Mouse (Mus musculus) lung, embryonic 14.5 days (tissue): ENCODE results near the gene Tcf7l2. TPM values are rescaled to one million over a fixed set of nuclear protein-coding genes. Genes with fewer than 3 reads are reported as not detected.
A peak's percentile ranks its signal among the peaks of the same experiment; 100 is the strongest.

ENCODE experiments used
- ATAC-seq: fragments of 200-750 bp; cut with Nextera tagmentation; 2 replicates; pipeline ENCODE4 v1.8.0; 2017; ENCODE audit warnings: mild to moderate bottlenecking, moderate TSS enrichment, moderate library complexity; ENCODE audit not compliant: insufficient read depth
- DNase-seq: peaks from one replicate; pipeline ENCODE4 v3.0.0-alpha.2; 2015
- H3K27ac ChIP-seq: fragments of 300-500 bp; sonication (generic); 2 replicates; pipeline ENCODE4 v1.5.1; 2014; ENCODE audit warnings: low read depth, mild to moderate bottlenecking, moderate library complexity
- H3K27me3 ChIP-seq: fragments of 300-500 bp; sonication (generic); 2 replicates; pipeline ENCODE4 v1.6.1; 2014; ENCODE audit warnings: low read length, control low read depth; ENCODE audit not compliant: insufficient read depth
- H3K36me3 ChIP-seq: fragments of 300-500 bp; sonication (generic); 2 replicates; pipeline ENCODE4 v1.6.1; 2014; ENCODE audit warnings: control low read depth; ENCODE audit not compliant: insufficient read depth
- H3K4me1 ChIP-seq: fragments of 300-500 bp; sonication (generic); 2 replicates; pipeline ENCODE4 v1.6.1; 2014; ENCODE audit warnings: antibody characterized with exemption, control low read depth; ENCODE audit not compliant: insufficient read depth
- H3K4me2 ChIP-seq: fragments of 300-500 bp; sonication (generic); 2 replicates; pipeline ENCODE4 v1.6.1; 2014; ENCODE audit warnings: mild to moderate bottlenecking
- H3K4me3 ChIP-seq: fragments of 300-500 bp; sonication (generic); 2 replicates; pipeline ENCODE4 v1.5.1; 2014; ENCODE audit warnings: low read depth, low read length
- H3K9ac ChIP-seq: fragments of 300-500 bp; sonication (generic); 2 replicates; pipeline ENCODE4 v1.6.1; 2014
- H3K9me3 ChIP-seq: fragments of 300-500 bp; sonication (generic); 2 replicates; pipeline ENCODE4 v1.6.1; 2016; ENCODE audit warnings: low read depth, low read length, control low read depth
- CTCF ChIP-seq: IDR thresholded peaks from 2 replicates; pipeline ENCODE4 v1.5.1; 2016; ENCODE audit warnings: antibody characterized with exemption, low read depth
- WGBS: fragments of 180-500 bp; shearing (Covaris S2); extraction: QIAGEN DNeasy Blood & Tissue Kit; methylation state at CpG from one replicate; pipeline ENCODE4 v1.1.7; 2014; 5-methylcytosine and 5-hydroxymethylcytosine counted together
- polyA plus RNA-seq: library from polyadenylated mRNA; unstranded; fragments of >200 nt; fragmentation: Nextera tagmentation; extraction: Ambion mirVana; gene quantifications from 2 replicates; pipeline ENCODE4 v1.2.1, GENCODE M21; 2014

Gene Tcf7l2
- polyA plus RNA-seq, 1 experiment from 2014 or later, result 57.1 TPM

- no peak for ATAC-seq
- 75% methylated on average over 3 of the region's 3 CpGs for WGBS
- TF ChIP-seq CTCF, result no peak
These were observed 56.2 kb downstream of the Tcf7l2 start for GRCm38 (mm10) chr19:55797834-55798233.

GRCm38 (mm10) chr19:55799411-55799810 lies 57.8 kb downstream of the Tcf7l2 start:
- ATAC-seq (no peak), DNase-seq (no peak)
- H3K36me3 ChIP-seq, result 0 out of 2 replicates have a peak, but pooled peaks cover 3% of the 10 kb centered on the region
- peaks cover 5% of the 10 kb centered on the region; the same call in 1 of the 2 replicates for H3K4me1 ChIP-seq
- no peak overlapping the region for H3K4me3 ChIP-seq
- H3K9me3 ChIP-seq, result no peaks in the 10 kb centered on the region
- no peak overlapping the region for H3K27ac ChIP-seq
- no peaks in the 10 kb centered on the region for H3K27me3 ChIP-seq
- no peak overlapping the region for H3K4me2 ChIP-seq
- no peak for TF ChIP-seq CTCF
- H3K9ac ChIP-seq, result no peak overlapping the region

More at GRCm38 (mm10) chr19:55797834-55798233, 56.2 kb downstream of the Tcf7l2 start:
- H3K36me3 ChIP-seq, result 0 out of 2 replicates have a peak, but pooled peaks cover 3% of the 10 kb centered on the region
- no peak overlapping the region for H3K4me2 ChIP-seq
- no peaks in the 10 kb centered on the region for H3K9me3 ChIP-seq
- no peak overlapping the region for H3K27ac ChIP-seq
- H3K9ac ChIP-seq, result no peak overlapping the region
- no peak for DNase-seq
- H3K27me3 ChIP-seq, result no peaks in the 10 kb centered on the region
- H3K4me1 ChIP-seq, result peaks cover 5% of the 10 kb centered on the region; the same call in 1 of the 2 replicates
- no peak overlapping the region for H3K4me3 ChIP-seq

GRCm38 (mm10) chr19:55800059-55800458 lies 58.4 kb downstream of the Tcf7l2 start:
- no peak for TF ChIP-seq CTCF
- ATAC-seq, result peak; percentile 60; the same call in 1 of the 2 replicates
- 62% methylated on average over 4 of the region's 4 CpGs for WGBS
- Histone ChIP-seq H3K9me3 (no peaks in the 10 kb centered on the region), H3K4me3 (no peak overlapping the region), H3K9ac (no peak overlapping the region), H3K4me2 (no peak overlapping the region), H3K4me1 (peaks cover 5% of the 10 kb centered on the region; the same call in 1 of the 2 replicates), H3K27me3 (no peaks in the 10 kb centered on the region), H3K27ac (no peak overlapping the region), H3K36me3 (0 out of 2 replicates have a peak, but pooled peaks cover 3% of the 10 kb centered on the region)
- no peak for DNase-seq

- Histone ChIP-seq H3K4me3 (no peak overlapping the region), H3K27me3 (no peaks in the 10 kb centered on the region), H3K4me1 (peaks cover 7% of the 10 kb centered on the region; the same call in 1 of the 2 replicates), H3K27ac (no peak overlapping the region), H3K36me3 (0 out of 2 replicates have a peak, but pooled peaks cover 3% of the 10 kb centered on the region), H3K4me2 (no peak overlapping the region), H3K9ac (no peak overlapping the region), H3K9me3 (no peaks in the 10 kb centered on the region)
- 49% methylated on average over 1 of the region's 1 CpGs for WGBS
- TF ChIP-seq CTCF, result no peak
- ATAC-seq, result no peak
- no peak for DNase-seq
These were observed 61.5 kb downstream of the Tcf7l2 start for GRCm38 (mm10) chr19:55803121-55803520.

- WGBS, result 82% methylated on average over 12 of the region's 12 CpGs
- no peak overlapping the region for H3K4me3 ChIP-seq
- TF ChIP-seq CTCF, result no peak
- no peak for DNase-seq
- H3K27ac ChIP-seq, result no peak overlapping the region
- H3K27me3 ChIP-seq, result no peaks in the 10 kb centered on the region
- no peak overlapping the region for H3K9ac ChIP-seq
- ATAC-seq, result no peak
- H3K36me3 ChIP-seq, result 0 out of 2 replicates have a peak, but pooled peaks cover 3% of the 10 kb centered on the region
- no peak overlapping the region for H3K4me2 ChIP-seq
- no peaks in the 10 kb centered on the region for H3K9me3 ChIP-seq
- peaks cover 7% of the 10 kb centered on the region; the same call in 1 of the 2 replicates for H3K4me1 ChIP-seq
These were observed 62.2 kb downstream of the Tcf7l2 start for GRCm38 (mm10) chr19:55803797-55804196.

- H3K36me3 ChIP-seq, result 0 out of 2 replicates have a peak, but pooled peaks cover 3% of the 10 kb centered on the region
- H3K4me1 ChIP-seq, result peaks cover 7% of the 10 kb centered on the region; the same call in 1 of the 2 replicates
- H3K27me3 ChIP-seq, result no peaks in the 10 kb centered on the region
- WGBS, result 83% methylated on average over 7 of the region's 7 CpGs
- no peak overlapping the region for H3K4me2 ChIP-seq
- no peak overlapping the region for H3K4me3 ChIP-seq
- ATAC-seq (no peak), DNase-seq (no peak)
- no peaks in the 10 kb centered on the region for H3K9me3 ChIP-seq
- TF ChIP-seq CTCF, result no peak
- no peak overlapping the region for H3K9ac ChIP-seq
- no peak overlapping the region for H3K27ac ChIP-seq
These were observed 63.2 kb downstream of the Tcf7l2 start for GRCm38 (mm10) chr19:55804795-55805194.

- no peak for TF ChIP-seq CTCF
- no peak overlapping the region for H3K4me3 ChIP-seq
- H3K4me2 ChIP-seq, result 0 out of 2 replicates have a peak overlapping the region, but pooled peaks have one; percentile 15
- H3K9ac ChIP-seq, result no peak overlapping the region
- H3K9me3 ChIP-seq, result no peaks in the 10 kb centered on the region
- H3K27me3 ChIP-seq, result no peaks in the 10 kb centered on the region
- DNase-seq, result peak; percentile 66
- WGBS, result 33% methylated on average over 12 of the region's 12 CpGs
- ATAC-seq, result peak; percentile 57; the same call in 1 of the 2 replicates
- 0 out of 2 replicates have a peak overlapping the region, but pooled peaks have one; percentile 27 for H3K27ac ChIP-seq
- H3K4me1 ChIP-seq, result peaks cover 7% of the 10 kb centered on the region; the same call in 1 of the 2 replicates
- H3K36me3 ChIP-seq, result 0 out of 2 replicates have a peak, but pooled peaks cover 3% of the 10 kb centered on the region
These were observed 65.0 kb downstream of the Tcf7l2 start for GRCm38 (mm10) chr19:55806434-55807193.
